Mouse (Mus musculus): ENCODE measurements at regions not wholly inside any gene's neighbourhood (a gene's known extent, or its start where the extent isn't known, plus 50 kb on each side); places are given as distances from the start of the nearest gene placed in this dataset.

DNA sequence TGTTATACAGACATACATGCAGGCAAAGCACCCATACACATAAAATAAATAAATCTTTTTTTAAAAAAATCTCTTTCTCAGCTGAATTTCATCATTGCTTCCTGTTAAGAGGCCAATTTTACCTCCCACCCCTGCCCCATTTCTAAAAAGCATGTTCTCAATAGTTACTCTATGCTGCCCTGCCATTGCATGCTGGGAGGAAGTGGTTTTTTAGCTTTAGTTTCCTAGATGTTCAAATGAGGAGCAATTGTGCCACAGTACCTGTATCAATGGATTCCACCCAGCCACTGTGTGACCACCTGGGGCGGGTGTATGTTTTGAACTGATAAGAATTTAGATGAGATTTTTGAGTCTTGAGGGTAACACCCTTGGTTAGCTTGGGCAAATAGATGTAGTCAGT lies 53.3 kb upstream of the Prkcq start:
- DNase-seq (ENCODE audit: extremely low spot score): no peak

DNA sequence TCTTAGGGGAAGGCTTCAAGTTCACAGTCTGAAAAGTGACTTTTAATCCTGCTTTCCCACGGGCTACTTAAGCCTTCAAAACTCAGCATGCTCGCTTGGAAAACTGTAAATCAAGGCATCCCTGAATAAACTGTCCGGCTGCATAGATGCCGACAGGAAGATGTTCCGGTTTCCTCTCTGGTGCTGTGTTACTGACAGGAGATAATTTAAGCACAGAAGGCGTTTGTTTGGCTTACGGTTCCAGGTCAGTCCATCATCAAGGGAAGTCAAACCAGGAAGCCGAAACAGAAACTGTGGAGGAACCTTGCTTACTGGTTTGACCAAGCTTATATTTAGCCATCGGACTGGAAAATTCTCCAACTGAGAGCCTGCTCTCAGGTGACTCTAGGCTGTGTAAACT lies 52.6 kb upstream of the Prkcq start:
- no peak for DNase-seq (ENCODE audit: extremely low spot score)

Measured in embryo, embryonic 9.5 days (tissue).